Mouse (Mus musculus): ENCODE measurements at regions not wholly inside any gene's neighbourhood (a gene's known extent, or its start where the extent isn't known, plus 50 kb on each side); places are given as distances from the start of the nearest gene placed in this dataset.

GRCm38 (mm10) chr10:20798400-20798799, 73.5 kb upstream of the Pde7b start:
- no peak for TF ChIP-seq CTCF (IDR thresholded peaks at IDR 0.05; ENCODE audit: low read depth, low read length)
- no peak for TF ChIP-seq POLR2A (IDR thresholded peaks at IDR 0.05; ENCODE audit: borderline replicate concordance, low read depth, low read length)
- Histone ChIP-seq H3K27ac (ENCODE audit: insufficient read depth, low read depth, low read length) (no peak overlapping the region), H3K4me1 (ENCODE audit: control insufficient read depth, insufficient read depth, low read length) (no peaks in the 10 kb centered on the region), H3K4me3 (ENCODE audit: insufficient read depth, low read length) (no peak overlapping the region)

GRCm38 (mm10) chr10:20793956-20794355, 69.1 kb upstream of the Pde7b start:
- Histone ChIP-seq H3K27ac (ENCODE audit: insufficient read depth, low read depth, low read length) (no peak overlapping the region), H3K4me3 (ENCODE audit: insufficient read depth, low read length) (no peak overlapping the region), H3K4me1 (ENCODE audit: control insufficient read depth, insufficient read depth, low read length) (no peaks in the 10 kb centered on the region)
- TF ChIP-seq POLR2A (IDR thresholded peaks at IDR 0.05; ENCODE audit: borderline replicate concordance, low read depth, low read length): no peak
- no peak for TF ChIP-seq CTCF (IDR thresholded peaks at IDR 0.05; ENCODE audit: low read depth, low read length)

- no peak overlapping the region for H3K4me3 ChIP-seq (ENCODE audit: insufficient read depth, low read length)
- TF ChIP-seq CTCF (IDR thresholded peaks at IDR 0.05; ENCODE audit: low read depth, low read length) (no peak), POLR2A (IDR thresholded peaks at IDR 0.05; ENCODE audit: borderline replicate concordance, low read depth, low read length) (no peak)
- H3K27ac ChIP-seq (ENCODE audit: insufficient read depth, low read depth, low read length): no peak overlapping the region
- H3K4me1 ChIP-seq (ENCODE audit: control insufficient read depth, insufficient read depth, low read length): peaks cover 11% of the 10 kb centered on the region
Observed at GRCm38 (mm10) chr10:20780946-20781345, 56.1 kb upstream of the Pde7b start.

DNA sequence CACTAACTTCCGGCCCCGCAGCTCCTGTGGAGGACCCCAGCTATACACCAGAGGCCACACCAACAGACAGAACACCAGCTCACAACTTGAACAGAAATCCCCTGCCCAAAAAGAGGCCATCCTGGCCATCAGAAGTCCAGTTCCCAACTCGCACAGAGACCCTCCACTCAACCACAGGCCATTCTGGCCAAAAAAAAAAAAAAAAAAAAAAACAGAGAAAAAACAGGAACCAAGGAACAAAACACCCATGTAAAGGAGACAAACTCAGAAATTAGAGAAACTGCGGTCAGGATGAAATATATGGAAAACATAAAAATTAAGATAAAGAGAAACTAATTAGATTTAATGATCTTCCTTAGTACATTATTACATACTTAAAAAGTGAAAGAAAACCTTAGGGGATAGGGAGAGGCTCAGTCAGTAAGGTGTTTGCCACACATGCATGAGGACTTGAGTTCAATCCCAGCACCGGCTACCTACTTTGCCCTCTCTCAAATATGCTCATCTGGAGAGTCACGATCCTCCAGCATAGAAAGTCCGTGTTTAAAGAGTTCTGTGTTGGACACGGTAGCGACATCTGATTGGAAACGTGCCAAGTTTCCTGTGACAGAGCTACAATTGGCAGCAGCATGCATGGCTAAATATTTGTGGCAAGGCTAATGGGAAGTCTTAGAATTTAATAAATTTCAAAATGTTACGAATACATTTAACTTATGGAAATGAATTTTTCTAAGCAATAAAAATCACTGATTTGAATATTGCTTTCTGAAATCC, 51.9 kb upstream of the Pde7b start:
- no peak overlapping the region for H3K27ac ChIP-seq (ENCODE audit: insufficient read depth, low read depth, low read length)
- H3K4me1 ChIP-seq (ENCODE audit: control insufficient read depth, insufficient read depth, low read length): peaks cover 32% of the 10 kb centered on the region
- TF ChIP-seq CTCF (IDR thresholded peaks at IDR 0.05; ENCODE audit: low read depth, low read length): no peak
- no peak for TF ChIP-seq POLR2A (IDR thresholded peaks at IDR 0.05; ENCODE audit: borderline replicate concordance, low read depth, low read length)
- H3K4me3 ChIP-seq (ENCODE audit: insufficient read depth, low read length): no peak overlapping the region; the same call in 1 of the 2 replicates

GRCm38 (mm10) chr10:20775731-20776429, 51.0 kb upstream of the Pde7b start:
- Histone ChIP-seq H3K4me1 (ENCODE audit: control insufficient read depth, insufficient read depth, low read length) (peaks cover 39% of the 10 kb centered on the region), H3K4me3 (ENCODE audit: insufficient read depth, low read length) (no peak overlapping the region), H3K27ac (ENCODE audit: insufficient read depth, low read depth, low read length) (no peak overlapping the region)
- no peak for TF ChIP-seq CTCF (IDR thresholded peaks at IDR 0.05; ENCODE audit: low read depth, low read length)
- no peak for TF ChIP-seq POLR2A (IDR thresholded peaks at IDR 0.05; ENCODE audit: borderline replicate concordance, low read depth, low read length)

Data from bone marrow macrophage, adult 2 months (primary cell).